ENCODE assay signal across 34 mouse cellular contexts in the genomic region with DNA sequence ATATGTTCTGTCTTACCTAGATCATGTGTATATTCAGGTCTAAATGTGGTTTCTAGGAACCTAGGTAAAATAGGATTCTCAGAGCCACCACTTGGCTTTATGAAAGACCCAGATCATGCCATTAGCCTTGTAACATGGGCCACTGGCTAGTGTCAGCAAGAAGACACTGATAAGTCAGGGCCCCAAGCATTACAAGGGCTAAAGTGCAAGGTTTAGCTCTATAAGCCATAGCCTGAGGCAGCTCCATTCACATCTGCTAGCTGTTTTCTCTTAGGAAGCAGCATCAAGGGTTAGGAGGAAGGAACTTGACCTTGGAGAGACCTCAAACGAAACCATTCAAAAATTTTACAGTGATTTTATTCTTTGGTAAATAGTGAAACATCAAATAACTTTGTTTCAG. TPM values are rescaled to one million over a fixed set of nuclear protein-coding genes. Genes with fewer than 3 reads are reported as not detected.
"Had no signal": no experiment of that assay in that cellular context is flagged by ENCODE, and none has a peak within 500 bp of the region (broad histone marks: within the 10 kb centered on the region; RNA-seq: fewer than 3 reads in every experiment).

No protein-coding gene starts in this region.

- H3K4me1 ChIP-seq: embryonic facial prominence, embryonic 12.5 days; embryonic facial prominence, embryonic 13.5 days; embryonic facial prominence, embryonic 15.5 days; forebrain, embryonic 12.5 days; forebrain, embryonic 13.5 days; forebrain, embryonic 15.5 days had no signal

- H3K36me3 ChIP-seq: embryonic facial prominence, embryonic 10.5 days; embryonic facial prominence, embryonic 12.5 days; embryonic facial prominence, embryonic 13.5 days; embryonic facial prominence, embryonic 15.5 days; forebrain, embryonic 10.5 days; forebrain, embryonic 12.5 days; forebrain, embryonic 15.5 days had no signal

- H3K4me3 ChIP-seq: embryonic facial prominence, embryonic 10.5 days; embryonic facial prominence, embryonic 12.5 days; embryonic facial prominence, embryonic 13.5 days; embryonic facial prominence, embryonic 15.5 days; erythroblast, embryonic 14.5 days; forebrain, embryonic 10.5 days; forebrain, embryonic 12.5 days; forebrain, embryonic 13.5 days; forebrain, embryonic 15.5 days; gastrocnemius, adult 2 months had no signal

- H3K4me2 ChIP-seq: embryonic facial prominence, embryonic 12.5 days; embryonic facial prominence, embryonic 13.5 days; embryonic facial prominence, embryonic 15.5 days; forebrain, embryonic 12.5 days; forebrain, embryonic 13.5 days; forebrain, embryonic 15.5 days had no signal

- H3K27ac ChIP-seq: embryonic facial prominence, embryonic 10.5 days; embryonic facial prominence, embryonic 12.5 days; embryonic facial prominence, embryonic 13.5 days; embryonic facial prominence, embryonic 15.5 days; forebrain, embryonic 10.5 days; forebrain, embryonic 12.5 days; forebrain, embryonic 13.5 days; forebrain, embryonic 15.5 days; gastrocnemius, adult 2 months had no signal

- H3K9ac ChIP-seq: embryonic facial prominence, embryonic 12.5 days; embryonic facial prominence, embryonic 13.5 days; embryonic facial prominence, embryonic 15.5 days; forebrain, embryonic 12.5 days; forebrain, embryonic 13.5 days; forebrain, embryonic 15.5 days; forebrain, postnatal 0 days had no signal

- H3K27me3 ChIP-seq: embryonic facial prominence, embryonic 12.5 days; embryonic facial prominence, embryonic 13.5 days; embryonic facial prominence, embryonic 15.5 days; forebrain, embryonic 12.5 days; forebrain, embryonic 13.5 days; forebrain, embryonic 15.5 days had no signal

- DNase-seq: cerebellum, adult 2 months; cerebellum, adult 8-10 months; cerebellum, adult 9-10 months; cerebellum, adult 9-11 months; cerebellum, postnatal 10 days; cerebellum, postnatal 14 days; cerebellum, postnatal 25 days; cerebellum, postnatal 36 days; embryo, embryonic 11 days; forebrain, postnatal 0 days; gastrocnemius, adult 2 months; gastrocnemius, postnatal 10 days; gastrocnemius, postnatal 14 days; gastrocnemius, postnatal 25 days; gastrocnemius, postnatal 36 days; heart, adult 11 months; heart, adult 18-20 months had no signal

- ATAC-seq: forebrain, embryonic 13.5 days; forebrain, embryonic 14.5 days; forebrain, embryonic 15.5 days; forebrain, embryonic 16.5 days; forebrain, postnatal 0 days had no signal

- H3K9me3 ChIP-seq: embryonic facial prominence, embryonic 10.5 days; embryonic facial prominence, embryonic 12.5 days; embryonic facial prominence, embryonic 13.5 days; embryonic facial prominence, embryonic 15.5 days; forebrain, embryonic 10.5 days; forebrain, embryonic 12.5 days; forebrain, embryonic 13.5 days; forebrain, embryonic 15.5 days had no signal

RNA-seq across cellular contexts. Expression of a gene that starts 3.7 kb away (rescaled TPM):
- polyA plus RNA-seq: cerebellum, adult 2 months; cortical plate, adult 2 months; embryonic facial prominence, embryonic 10.5 days; embryonic facial prominence, embryonic 11.5 days; embryonic facial prominence, embryonic 12.5 days; embryonic facial prominence, embryonic 13.5 days; embryonic facial prominence, embryonic 14.5 days; embryonic facial prominence, embryonic 15.5 days; erythroblast, embryonic 14.5 days; forebrain, embryonic 10.5 days; forebrain, embryonic 11.5 days; forebrain, embryonic 12.5 days; forebrain, embryonic 13.5 days; forebrain, embryonic 14.5 days; forebrain, embryonic 15.5 days; forebrain, embryonic 16.5 days; forebrain, postnatal 0 days; frontal cortex, adult 2 months had no signal

RNA-seq across cellular contexts. Expression of a gene that starts 11.5 kb away (rescaled TPM):
- polyA plus RNA-seq: cerebellum, adult 2 months; cortical plate, adult 2 months; embryonic facial prominence, embryonic 10.5 days; embryonic facial prominence, embryonic 12.5 days; embryonic facial prominence, embryonic 13.5 days; erythroblast, embryonic 14.5 days; forebrain, embryonic 10.5 days; forebrain, embryonic 11.5 days; forebrain, embryonic 12.5 days; forebrain, embryonic 13.5 days; forebrain, embryonic 14.5 days; forebrain, embryonic 15.5 days; forebrain, embryonic 16.5 days; forebrain, postnatal 0 days; frontal cortex, adult 2 months; gonadal fat pad, adult 2 months had no signal

RNA-seq across cellular contexts. Expression of a gene that starts 22.2 kb away (rescaled TPM):
- polyA plus RNA-seq: cerebellum, adult 2 months; cortical plate, adult 2 months; embryonic facial prominence, embryonic 10.5 days; embryonic facial prominence, embryonic 11.5 days; embryonic facial prominence, embryonic 12.5 days; embryonic facial prominence, embryonic 13.5 days; embryonic facial prominence, embryonic 14.5 days; erythroblast, embryonic 14.5 days; forebrain, embryonic 10.5 days; forebrain, embryonic 11.5 days; forebrain, embryonic 12.5 days; forebrain, embryonic 13.5 days; forebrain, embryonic 14.5 days; forebrain, embryonic 15.5 days; forebrain, embryonic 16.5 days; forebrain, postnatal 0 days; frontal cortex, adult 2 months; gonadal fat pad, adult 2 months had no signal

RNA-seq across cellular contexts. Expression of a gene that starts 36.4 kb away (rescaled TPM):
- polyA plus RNA-seq: cerebellum, adult 2 months; cortical plate, adult 2 months; embryonic facial prominence, embryonic 10.5 days; embryonic facial prominence, embryonic 11.5 days; embryonic facial prominence, embryonic 12.5 days; embryonic facial prominence, embryonic 13.5 days; embryonic facial prominence, embryonic 14.5 days; erythroblast, embryonic 14.5 days; forebrain, embryonic 10.5 days; forebrain, embryonic 11.5 days; forebrain, embryonic 12.5 days; forebrain, embryonic 13.5 days; forebrain, embryonic 14.5 days; forebrain, embryonic 15.5 days; forebrain, embryonic 16.5 days; forebrain, postnatal 0 days; frontal cortex, adult 2 months had no signal

RNA-seq across cellular contexts. Expression of a gene that starts 50.7 kb away (rescaled TPM):
- polyA plus RNA-seq: cerebellum, adult 2 months; cortical plate, adult 2 months; embryonic facial prominence, embryonic 10.5 days; embryonic facial prominence, embryonic 11.5 days; embryonic facial prominence, embryonic 12.5 days; embryonic facial prominence, embryonic 13.5 days; erythroblast, embryonic 14.5 days; forebrain, embryonic 10.5 days; forebrain, embryonic 11.5 days; forebrain, embryonic 12.5 days; forebrain, embryonic 13.5 days; forebrain, embryonic 14.5 days; forebrain, embryonic 15.5 days; forebrain, embryonic 16.5 days; forebrain, postnatal 0 days; frontal cortex, adult 2 months; gonadal fat pad, adult 2 months had no signal
